Mouse (Mus musculus) left cerebral cortex, postnatal 14 days (tissue): ENCODE results near the gene Rad9b. TPM values are rescaled to one million over a fixed set of nuclear protein-coding genes. Genes with fewer than 3 reads are reported as not detected.

Experiments
- DNase-seq, 2 experiments: peaks; one replicate each; pipeline ENCODE4 v3.0.0; 2021 to 2022; ENCODE audit warnings: low spot score in 2 of 2, mixed read lengths in 1 of 2
- intact Hi-C: fragments of 180-260 bp; cut with DNase I; formaldehyde crosslinking; loops from one replicate; pipeline ENCODE4 v1.15.1; 2025
- total RNA-seq, 2 experiments: library from RNA; stranded (reverse); gene quantifications; 2 replicates each; pipeline ENCODE4 v1.2.3; 2021

Rad9b gene
- total RNA-seq, 2 experiments from 2014 or later: 3.0 to 3.7 TPM

GRCm38 (mm10) chr5:122293131-122293530 lies 60.9 kb downstream of the Rad9b start:
- intact Hi-C loops: no loop called here
- DNase-seq: no peak

GRCm38 (mm10) chr5:122291553-122292339 lies 62.3 kb downstream of the Rad9b start:
- intact Hi-C loops: no loop called here
- DNase-seq: no peak

DNA sequence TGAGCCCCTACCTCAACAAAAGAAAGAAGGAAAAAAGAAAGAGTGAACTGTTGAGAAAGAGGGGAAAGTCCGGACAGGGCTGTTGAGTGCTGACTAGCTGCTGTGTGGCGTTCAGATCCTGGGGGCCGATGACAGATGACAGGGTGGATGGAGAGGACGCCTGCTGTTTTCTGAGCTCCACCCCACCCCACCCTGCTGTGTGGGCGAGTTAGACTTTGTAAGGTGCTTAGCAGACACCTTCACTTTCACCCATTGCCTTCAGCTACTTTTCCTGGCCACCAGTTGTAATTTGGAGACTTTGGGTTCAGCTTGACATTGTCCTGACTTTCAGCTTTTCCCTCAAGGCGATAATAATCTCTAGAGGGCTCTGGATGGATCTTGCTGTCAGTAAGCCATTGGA lies 62.9 kb downstream of the Rad9b start:
- no peak for DNase-seq
- intact Hi-C loops: no loop called here

- intact Hi-C loops: no loop called here
- no peak for DNase-seq
Measured at GRCm38 (mm10) chr5:122288147-122288811, 65.8 kb downstream of the Rad9b start.

GRCm38 (mm10) chr5:122287026-122287425 lies 67.0 kb downstream of the Rad9b start:
- intact Hi-C loops: no loop called here
- no peak for DNase-seq

GRCm38 (mm10) chr5:122286191-122286590 lies 67.8 kb downstream of the Rad9b start:
- intact Hi-C loops: no loop called here
- DNase-seq: no peak

DNA sequence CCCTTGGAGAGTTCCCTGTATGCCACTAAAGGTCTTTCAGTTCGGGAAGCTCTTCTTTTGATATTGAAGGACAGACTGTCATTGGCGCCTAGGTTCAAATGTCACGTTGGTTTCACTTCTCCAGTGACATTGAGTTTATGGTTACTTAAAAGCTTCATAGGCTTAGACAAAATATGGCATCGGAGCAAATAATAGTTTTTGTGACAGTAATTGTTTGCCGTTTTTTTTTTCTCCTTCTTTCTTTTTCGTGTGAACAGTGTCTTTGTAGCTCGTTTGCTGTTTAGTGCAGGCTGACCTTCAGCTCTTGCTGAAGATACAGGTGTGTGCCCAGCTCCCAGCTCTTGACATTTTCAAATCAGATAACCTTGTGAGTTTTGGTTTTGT lies 68.3 kb downstream of the Rad9b start:
- DNase-seq: no peak
- intact Hi-C loops: no loop called here

GRCm38 (mm10) chr5:122285029-122285766 lies 68.8 kb downstream of the Rad9b start:
- peak; percentile 34 to 38 for DNase-seq
- intact Hi-C loops: no loop called here

DNA sequence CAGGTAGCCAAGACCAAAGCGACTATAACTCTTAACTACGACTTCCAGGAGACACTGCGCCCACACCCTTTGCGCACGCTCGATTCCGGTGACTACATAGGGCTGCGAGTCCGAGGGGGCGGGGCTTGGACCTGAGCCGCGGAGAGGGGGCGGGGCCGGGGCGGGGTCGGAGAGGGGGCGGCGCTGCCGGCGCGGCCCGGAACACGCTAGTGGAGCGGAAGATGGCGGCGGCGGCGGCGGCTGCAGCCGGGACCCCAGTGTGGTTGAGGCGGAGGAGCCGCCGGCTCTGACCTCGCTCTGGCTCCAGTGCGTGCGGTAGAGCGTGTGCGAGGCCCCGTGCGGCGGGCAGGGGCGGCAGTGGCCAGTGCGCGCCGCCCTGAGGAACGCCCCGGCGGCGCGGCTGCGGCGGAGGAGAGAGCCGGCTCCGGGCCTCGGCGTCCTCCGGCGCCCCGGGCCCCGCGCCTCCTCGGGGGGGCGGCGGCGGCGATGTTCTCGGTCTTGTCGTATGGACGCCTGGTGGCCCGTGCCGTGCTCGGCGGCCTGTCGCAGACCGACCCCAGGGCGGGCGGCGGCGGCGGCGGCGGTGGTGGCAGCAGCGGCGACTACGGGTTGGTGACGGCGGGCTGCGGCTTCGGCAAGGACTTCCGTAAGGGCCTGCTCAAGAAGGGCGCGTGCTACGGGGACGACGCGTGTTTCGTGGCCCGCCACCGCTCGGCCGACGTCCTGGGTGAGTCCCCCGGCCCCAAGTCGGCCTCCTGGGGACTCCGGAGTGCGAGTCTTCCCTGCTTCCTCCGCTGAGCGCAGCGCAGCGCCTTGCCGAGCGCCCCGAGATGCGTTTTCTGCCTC lies 69.6 kb downstream of the Rad9b start, which contains the start of gene Pptc7:
Gene Pptc7, plus strand, starts transcription at position 183 of the 846 bp plus-strand sequence.
- intact Hi-C loops: no loop called here
- DNase-seq: peak; percentile 92

GRCm38 (mm10) chr5:122283828-122284182 lies 70.2 kb downstream of the Rad9b start:
- DNase-seq: no peak
- intact Hi-C loops: no loop called here

- intact Hi-C loops: no loop called here
- peak in 1 of 2 experiments; percentile 70 for DNase-seq
Measured at GRCm38 (mm10) chr5:122280827-122281462, 73.1 kb downstream of the Rad9b start.

- DNase-seq: no peak
- intact Hi-C loops: no loop called here
Measured at GRCm38 (mm10) chr5:122280422-122280826, 73.6 kb downstream of the Rad9b start.

DNA sequence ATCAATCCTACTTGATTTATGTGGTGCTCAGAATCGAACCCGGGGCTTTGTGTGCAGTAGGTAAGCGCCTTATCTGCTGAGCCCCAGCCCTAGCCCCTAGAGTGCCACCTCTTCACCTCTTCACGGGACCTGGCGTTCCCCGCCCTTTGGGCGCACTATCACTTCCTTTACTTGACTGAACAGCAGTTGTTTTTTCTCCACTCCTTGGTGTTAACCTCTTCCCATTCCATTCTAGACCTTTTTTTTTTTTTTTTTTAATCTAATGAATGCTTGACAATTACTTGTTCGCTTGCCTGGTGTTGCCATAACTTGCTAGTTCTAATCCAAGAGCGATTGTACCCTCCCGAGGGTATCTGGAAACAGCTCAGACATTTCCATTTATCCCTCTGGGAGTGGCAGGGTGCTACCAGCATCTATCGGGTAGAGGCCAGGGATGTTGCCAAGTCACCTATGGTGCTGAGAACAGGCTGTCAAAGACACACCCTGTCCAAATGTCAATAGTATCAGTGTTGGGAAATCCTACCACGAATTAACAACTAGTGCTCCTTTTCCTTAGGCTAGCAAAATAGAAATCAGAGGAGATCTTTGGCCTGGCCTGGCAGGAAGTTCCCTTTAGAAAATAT lies 74.1 kb downstream of the Rad9b start:
- no peak for DNase-seq
- intact Hi-C loops: no loop called here

DNA sequence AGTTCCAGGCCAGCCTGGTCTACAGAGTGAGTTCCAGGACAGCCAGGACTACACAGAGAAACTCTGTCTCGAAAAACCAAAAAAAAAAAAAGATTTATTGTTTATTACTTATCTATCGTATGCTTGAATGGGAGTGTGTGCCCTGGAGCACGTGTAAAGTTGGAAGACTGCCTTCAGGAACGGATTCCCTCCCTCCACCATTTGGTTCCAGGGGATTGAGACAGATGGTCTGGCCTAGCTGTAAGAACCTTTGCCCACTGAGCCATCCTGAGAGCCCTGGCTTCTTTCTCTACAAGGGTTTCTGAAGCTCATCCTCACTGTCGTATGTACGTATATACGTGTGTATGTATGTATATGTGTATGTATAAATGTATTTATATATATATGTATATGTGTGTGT lies 75.1 kb downstream of the Rad9b start:
- intact Hi-C loops: no loop called here

DNA sequence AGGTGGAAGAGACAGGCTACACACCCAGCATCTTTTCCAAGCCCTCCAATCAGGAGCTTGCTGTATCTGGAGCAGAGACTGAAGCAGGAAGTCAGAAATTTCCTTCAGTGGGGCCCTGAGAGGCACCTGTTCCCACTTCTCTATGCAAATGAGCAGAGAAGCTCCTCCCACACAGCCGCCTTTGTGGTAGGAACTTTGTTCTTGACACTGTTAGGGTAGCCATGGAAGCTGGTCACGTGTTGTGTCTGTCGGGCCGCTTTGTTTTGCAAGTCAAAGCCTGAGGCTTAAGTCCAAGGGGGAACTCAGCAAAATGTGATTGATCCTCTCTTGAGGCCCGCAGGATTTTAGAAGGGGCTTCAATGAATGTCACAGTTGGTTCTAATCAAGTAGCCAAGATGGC lies 79.2 kb downstream of the Rad9b start:
- DNase-seq: peak in 1 of 2 experiments; percentile 37
- intact Hi-C loops: no loop called here

More for the DNA sequence above, 75.1 kb downstream of the Rad9b start:
- DNase-seq: no peak
